In genomic region chr9:36796224-36796623, GRCm38 (mm10) we compare ENCODE assay signal across 7 mouse cellular contexts. TPM values are rescaled to one million over a fixed set of nuclear protein-coding genes. Genes with fewer than 3 reads are reported as not detected.
DNase-seq lines count a peak whose midpoint lies in the region; ATAC-seq and TF ChIP-seq lines count a peak whose summit lies in the region.

No protein-coding gene starts in this region.

- no peak for DNase-seq in lung, adult 2 months
- no peak for DNase-seq in lung, postnatal 14 days
- no peak for DNase-seq in left cerebral cortex, postnatal 4 days
- no peak for DNase-seq in left cerebral cortex, adult 18-20 months (ENCODE audit: low spot score in 2 of 2)

- no peak for TF ChIP-seq CTCF in lung, adult 2 months (IDR thresholded peaks at IDR 0.05; ENCODE audit: insufficient read depth, low read length)

- peaks cover 14% of the 10 kb centered on the region for H3K36me3 ChIP-seq in embryonic facial prominence, embryonic 12.5 days
- no peaks in the 10 kb centered on the region for H3K36me3 ChIP-seq in intestine, embryonic 15.5 days
- peaks cover 5% of the 10 kb centered on the region; the same call in 1 of the 2 replicates for H3K36me3 ChIP-seq in neural tube, embryonic 14.5 days (ENCODE audit: control insufficient read depth, insufficient read depth, low read length)

- H3K27me3 ChIP-seq in embryonic facial prominence, embryonic 12.5 days: no peaks in the 10 kb centered on the region
- no peaks in the 10 kb centered on the region for H3K27me3 ChIP-seq in intestine, embryonic 15.5 days (replicated peaks)
- H3K27me3 ChIP-seq in neural tube, embryonic 14.5 days (ENCODE audit: control insufficient read depth, insufficient read depth, low read length): peaks cover 3% of the 10 kb centered on the region; the same call in 1 of the 2 replicates

- TF ChIP-seq POLR2A in lung, adult 2 months (IDR thresholded peaks at IDR 0.05; ENCODE audit: borderline replicate concordance, extremely low read depth, low read depth, low read length): no peak

- H3K4me2 ChIP-seq in embryonic facial prominence, embryonic 12.5 days (replicated peaks): peak overlapping the region; percentile 79
- peak overlapping the region; percentile 67 for H3K4me2 ChIP-seq in intestine, embryonic 15.5 days (replicated peaks)
- H3K4me2 ChIP-seq in neural tube, embryonic 14.5 days (ENCODE audit: low read depth, low read length): peak overlapping the region; percentile 84

- peak overlapping the region; percentile 60 for H3K4me3 ChIP-seq in lung, adult 2 months (replicated peaks; ENCODE audit: extremely low read depth, low read depth, low read length)
- peak overlapping the region; percentile 89 for H3K4me3 ChIP-seq in embryonic facial prominence, embryonic 12.5 days
- peak overlapping the region; percentile 99 for H3K4me3 ChIP-seq in intestine, embryonic 15.5 days (replicated peaks)
- peak overlapping the region; percentile 96 for H3K4me3 ChIP-seq in neural tube, embryonic 14.5 days (ENCODE audit: low read depth, low read length)

- 15% methylated on average over 5 of the region's 5 CpGs for WGBS in lung, adult 2 months
- 16% methylated on average over 5 of the region's 5 CpGs for WGBS in embryonic facial prominence, embryonic 12.5 days
- WGBS in intestine, embryonic 15.5 days: 19% methylated on average over 5 of the region's 5 CpGs
- 14% methylated on average over 5 of the region's 5 CpGs for WGBS in neural tube, embryonic 14.5 days

- no peaks in the 10 kb centered on the region for H3K9me3 ChIP-seq in embryonic facial prominence, embryonic 12.5 days
- no peaks in the 10 kb centered on the region for H3K9me3 ChIP-seq in intestine, embryonic 15.5 days
- H3K9me3 ChIP-seq in neural tube, embryonic 14.5 days (ENCODE audit: control insufficient read depth, low read length): no peaks in the 10 kb centered on the region

- peak overlapping the region; percentile 97 for H3K9ac ChIP-seq in embryonic facial prominence, embryonic 12.5 days
- H3K9ac ChIP-seq in intestine, embryonic 15.5 days: peak overlapping the region; percentile 99
- H3K9ac ChIP-seq in neural tube, embryonic 14.5 days (replicated peaks; ENCODE audit: low read depth, low read length): peak overlapping the region; percentile 98; the same call in 1 of the 2 replicates

- no peak overlapping the region; the same call in 1 of the 2 replicates for H3K27ac ChIP-seq in embryonic facial prominence, embryonic 12.5 days
- no peak overlapping the region for H3K27ac ChIP-seq in intestine, embryonic 15.5 days
- no peak overlapping the region for H3K27ac ChIP-seq in neural tube, embryonic 14.5 days (ENCODE audit: low read depth, low read length)

- intact Hi-C loops in left cerebral cortex, postnatal 4 days (cut with DNase I): no loop called here

- H3K4me1 ChIP-seq in lung, adult 2 months (ENCODE audit: control insufficient read depth, insufficient read depth, low read length): peaks cover 2% of the 10 kb centered on the region; the same call in 1 of the 2 replicates
- peaks cover 7% of the 10 kb centered on the region; the same call in 1 of the 2 replicates for H3K4me1 ChIP-seq in embryonic facial prominence, embryonic 12.5 days
- H3K4me1 ChIP-seq in intestine, embryonic 15.5 days (replicated peaks): peaks cover 5% of the 10 kb centered on the region; the same call in 1 of the 2 replicates
- H3K4me1 ChIP-seq in neural tube, embryonic 14.5 days (ENCODE audit: control insufficient read depth, insufficient read depth, low read length): peaks cover 8% of the 10 kb centered on the region

- ATAC-seq in embryonic facial prominence, embryonic 12.5 days (ENCODE audit: insufficient number of reproducible peaks, insufficient read depth, low FRiP score, low TSS enrichment): no peak
- ATAC-seq in intestine, embryonic 15.5 days: no peak
- ATAC-seq in neural tube, embryonic 14.5 days (ENCODE audit: low read depth): no peak

RNA-seq across cellular contexts. Expression of gene Ei24, which starts 1.0 kb away (rescaled TPM):
- 56.4 and 88.9 TPM in 2 replicates for polyA plus RNA-seq in lung, adult 2 months (2012; rRNA removed)
- 118 and 121 TPM in 2 replicates for polyA plus RNA-seq in embryonic facial prominence, embryonic 12.5 days (2016; fragmentation: Nextera tagmentation; extraction: Ambion mirVana)
- polyA plus RNA-seq in intestine, embryonic 15.5 days (2015; fragmentation: Nextera tagmentation; extraction: Ambion mirVana): 93.5 and 95.5 TPM in 2 replicates
- polyA plus RNA-seq in neural tube, embryonic 14.5 days (2014; fragmentation: Nextera tagmentation; extraction: Ambion mirVana): 50.2 and 72.6 TPM in 2 replicates
- total RNA-seq in left cerebral cortex, postnatal 4 days (2021): 100 to 1,000 TPM; 125 to 132 TPM
- 100 to 1,000 TPM; 107 to 120 TPM for total RNA-seq in left cerebral cortex, adult 18-20 months (2021)

RNA-seq across cellular contexts. Expression of gene Fez1, which starts 25.4 kb away (rescaled TPM):
- 0.96 and 1.3 TPM in 2 replicates for polyA plus RNA-seq in lung, adult 2 months (2012; rRNA removed)
- 94.7 and 99.3 TPM in 2 replicates for polyA plus RNA-seq in embryonic facial prominence, embryonic 12.5 days (2016; fragmentation: Nextera tagmentation; extraction: Ambion mirVana)
- polyA plus RNA-seq in intestine, embryonic 15.5 days (2015; fragmentation: Nextera tagmentation; extraction: Ambion mirVana): 16.5 and 16.9 TPM in 2 replicates
- polyA plus RNA-seq in neural tube, embryonic 14.5 days (2014; fragmentation: Nextera tagmentation; extraction: Ambion mirVana): 664 and 692 TPM in 2 replicates
- total RNA-seq in left cerebral cortex, postnatal 4 days (2021): 100 to 1,000 TPM; 365 to 373 TPM
- total RNA-seq in left cerebral cortex, adult 18-20 months (2021): 100 to 1,000 TPM; 260 to 266 TPM

RNA-seq across cellular contexts. Expression of gene Stt3a, which starts 28.7 kb away (rescaled TPM):
- 161 and 254 TPM in 2 replicates for polyA plus RNA-seq in lung, adult 2 months (2012; rRNA removed)
- polyA plus RNA-seq in embryonic facial prominence, embryonic 12.5 days (2016; fragmentation: Nextera tagmentation; extraction: Ambion mirVana): 230 and 245 TPM in 2 replicates
- 313 and 370 TPM in 2 replicates for polyA plus RNA-seq in intestine, embryonic 15.5 days (2015; fragmentation: Nextera tagmentation; extraction: Ambion mirVana)
- 64.4 and 81.0 TPM in 2 replicates for polyA plus RNA-seq in neural tube, embryonic 14.5 days (2014; fragmentation: Nextera tagmentation; extraction: Ambion mirVana)
- total RNA-seq in left cerebral cortex, postnatal 4 days (2021): 10 to 100 TPM; 83.1 to 84.4 TPM
- total RNA-seq in left cerebral cortex, adult 18-20 months (2021): 10 to 100 TPM; 73.9 to 77.3 TPM
